In the genomic region with DNA sequence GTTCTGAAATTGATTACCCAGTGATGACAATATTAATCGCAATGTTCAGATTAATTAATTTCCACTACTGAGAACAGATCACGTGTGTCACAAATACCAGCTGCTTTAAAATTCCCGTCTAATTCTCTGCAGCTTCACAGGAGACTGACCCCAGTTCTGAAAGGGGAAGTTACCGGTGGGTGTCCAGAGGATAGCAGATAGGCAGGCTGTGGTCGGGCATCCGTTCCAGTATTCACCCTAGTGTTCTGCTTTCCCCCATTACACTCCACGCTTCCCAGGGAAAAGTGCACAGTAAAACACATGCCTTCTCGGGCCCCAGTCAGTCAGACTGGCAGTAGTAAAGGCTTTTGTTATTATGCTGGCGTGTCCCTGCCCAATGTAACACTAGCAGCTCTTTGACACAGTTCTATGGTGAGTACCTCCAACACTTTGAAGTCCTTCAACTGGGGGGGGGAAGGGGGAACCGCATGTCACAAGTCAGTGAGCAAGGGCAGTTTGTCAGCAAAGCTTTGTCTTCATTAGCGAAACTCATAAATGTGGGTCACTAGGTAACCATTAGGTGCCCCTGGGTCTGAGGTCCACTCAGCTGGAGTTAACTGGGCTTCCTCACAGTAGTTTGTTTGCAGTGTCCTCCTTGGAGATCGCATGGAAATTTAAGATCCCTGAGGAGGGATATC, we compare ENCODE assay signal across 20 mouse cellular contexts.
DNase-seq lines count a peak whose midpoint lies in the region; ATAC-seq and TF ChIP-seq lines count a peak whose summit lies in the region.
"Had no signal": no experiment of that assay in that cellular context is flagged by ENCODE, and none has a peak within 500 bp of the region (broad histone marks: within the 10 kb centered on the region; RNA-seq: fewer than 3 reads in every experiment).

No protein-coding gene starts in this region.

- no peak overlapping the region for H3K4me3 ChIP-seq in kidney, postnatal 0 days (replicated peaks; ENCODE audit: low read depth, low read length)
- H3K4me3 ChIP-seq in limb, embryonic 12.5 days (replicated peaks) = no peak overlapping the region
- H3K4me3 ChIP-seq: erythroblast, embryonic 14.5 days; heart, adult 2 months; liver, embryonic 12.5 days; stomach, embryonic 15.5 days had no signal

- WGBS in kidney, postnatal 0 days = 17% methylated on average over 12 of the region's 12 CpGs
- WGBS in limb, embryonic 12.5 days = 30% methylated on average over 12 of the region's 12 CpGs

- H3K4me1 ChIP-seq in kidney, postnatal 0 days (replicated peaks; ENCODE audit: insufficient read depth, low read length) = no peaks in the 10 kb centered on the region
- H3K4me1 ChIP-seq in limb, embryonic 12.5 days (replicated peaks) = peaks cover 7% of the 10 kb centered on the region; the same call in 1 of the 2 replicates
- H3K4me1 ChIP-seq: liver, embryonic 12.5 days; stomach, embryonic 15.5 days had no signal

- no peak overlapping the region for H3K27ac ChIP-seq in kidney, postnatal 0 days
- H3K27ac ChIP-seq in limb, embryonic 12.5 days = no peak overlapping the region
- H3K27ac ChIP-seq: heart, adult 2 months; hindbrain, embryonic 14.5 days; liver, embryonic 12.5 days; macrophage; stomach, embryonic 15.5 days had no signal

- DNase-seq in kidney, adult 11 months = peak; percentile 25
- peak; percentile 71 for DNase-seq in kidney, postnatal 0 days (ENCODE audit: low spot score)
- no peak for DNase-seq in gastrocnemius, adult 8-10 months (ENCODE audit: low spot score in 2 of 2)
- no peak for DNase-seq in c-Kit-positive CD71-positive TER-119-positive erythroid progenitor cells, embryonic 14.5 days (ENCODE audit: low spot score)
- DNase-seq in urinary bladder, postnatal 36 days (ENCODE audit: low spot score in 2 of 2) = no peak
- DNase-seq in left cerebral cortex, postnatal 25 days (ENCODE audit: low spot score in 2 of 2) = no peak
- DNase-seq: cerebellum, adult 9-11 months; heart, adult 2 months; lung, embryonic 14.5 days; right cerebral cortex, postnatal 14 days; thymus, postnatal 36 days had no signal

- H3K9ac ChIP-seq in kidney, postnatal 0 days (ENCODE audit: low read depth, low read length) = no peak overlapping the region
- no peak overlapping the region for H3K9ac ChIP-seq in limb, embryonic 12.5 days (replicated peaks)
- H3K9ac ChIP-seq: hindbrain, embryonic 14.5 days; liver, embryonic 12.5 days; lung, embryonic 14.5 days; stomach, embryonic 15.5 days had no signal

- intact Hi-C loops in left cerebral cortex, postnatal 25 days (cut with DNase I) = loop anchor here (5.0 kb wide), 1 partner anchor 1454 kb away; no protein-coding TSS in a partner anchor

- no peak overlapping the region for H3K4me2 ChIP-seq in kidney, postnatal 0 days (ENCODE audit: low read length)
- no peak overlapping the region for H3K4me2 ChIP-seq in limb, embryonic 12.5 days
- H3K4me2 ChIP-seq: hindbrain, embryonic 14.5 days; liver, embryonic 12.5 days; lung, embryonic 14.5 days; stomach, embryonic 15.5 days had no signal

- TF ChIP-seq CTCF in kidney, postnatal 0 days (IDR thresholded peaks at IDR 0.05; ENCODE audit: low read depth) = no peak

- no peaks in the 10 kb centered on the region for H3K9me3 ChIP-seq in kidney, postnatal 0 days (replicated peaks; ENCODE audit: low read length)
- H3K9me3 ChIP-seq in limb, embryonic 12.5 days = no peaks in the 10 kb centered on the region
- H3K9me3 ChIP-seq: liver, embryonic 12.5 days; stomach, embryonic 15.5 days had no signal

- H3K27me3 ChIP-seq in kidney, postnatal 0 days (ENCODE audit: insufficient read depth, low read length) = no peaks in the 10 kb centered on the region
- H3K27me3 ChIP-seq in limb, embryonic 12.5 days = no peaks in the 10 kb centered on the region
- H3K27me3 ChIP-seq: liver, embryonic 12.5 days; stomach, embryonic 15.5 days had no signal

- H3K36me3 ChIP-seq in kidney, postnatal 0 days (ENCODE audit: insufficient read depth, low read length) = no peaks in the 10 kb centered on the region
- no peaks in the 10 kb centered on the region for H3K36me3 ChIP-seq in limb, embryonic 12.5 days
- H3K36me3 ChIP-seq: liver, embryonic 12.5 days; stomach, embryonic 15.5 days had no signal

- ATAC-seq in common myeloid progenitor, adult 5-6 weeks (replicated peaks; ENCODE audit: low read depth, poor library complexity, severe bottlenecking) = peak; percentile 99
- peak; percentile 86 for ATAC-seq in kidney, postnatal 0 days (replicated peaks; ENCODE audit: low FRiP score, low read depth)
- ATAC-seq in limb, embryonic 12.5 days (ENCODE audit: insufficient number of reproducible peaks, insufficient read depth, low FRiP score, low TSS enrichment, low read depth) = 0 out of 2 replicates have a peak, but pooled peaks have one; percentile 47
- ATAC-seq: forebrain, embryonic 14.5 days; liver, embryonic 12.5 days; midbrain, embryonic 16.5 days had no signal

Comparison
In these comparisons a context has a peak if more than half of its experiments do, and no peak if none do; other contexts are left out.
1. ATAC-seq: peak in every context shown above with its lines; median percentile 99 in common myeloid progenitor, adult 5-6 weeks; 86 in kidney, postnatal 0 days; 47 in limb, embryonic 12.5 days.
2. DNase-seq: peak in kidney, adult 11 months (single experiment) and kidney, postnatal 0 days (single experiment); none in gastrocnemius, adult 8-10 months (0 of 2), c-Kit-positive CD71-positive TER-119-positive erythroid progenitor cells, embryonic 14.5 days (single experiment), urinary bladder, postnatal 36 days (0 of 2) and left cerebral cortex, postnatal 25 days (0 of 2).